In the genomic region with DNA sequence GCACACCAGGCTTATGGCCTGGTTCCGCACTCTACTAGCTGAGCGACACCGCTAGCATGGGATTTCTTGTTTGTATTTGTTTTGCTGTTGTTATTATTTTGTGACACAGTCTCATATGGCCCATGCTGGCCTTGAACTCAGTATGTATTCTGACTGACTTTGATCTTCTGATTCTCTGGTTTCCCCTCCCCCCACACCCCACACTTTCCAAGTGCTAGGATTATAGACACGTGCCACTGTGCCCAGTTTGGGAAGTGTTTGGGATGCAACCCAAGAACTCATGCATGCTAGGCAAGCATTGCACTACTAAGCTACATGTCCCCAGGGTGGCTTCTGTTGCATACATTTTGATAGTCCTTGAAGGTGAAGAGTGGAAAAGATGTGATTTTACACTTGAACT, we compare ENCODE assay signal across 8 mouse cellular contexts. TPM values are rescaled to one million over a fixed set of nuclear protein-coding genes. Genes with fewer than 3 reads are reported as not detected.
DNase-seq lines count a peak whose midpoint lies in the region; ATAC-seq lines count a peak whose summit lies in the region.

No protein-coding gene starts in this region.

- H3K27ac ChIP-seq in heart, embryonic 12.5 days (ENCODE audit: poor library complexity, severe bottlenecking), result 0 out of 2 replicates have a peak overlapping the region, but pooled peaks have one; percentile 93
- no peak overlapping the region for H3K27ac ChIP-seq in liver, embryonic 12.5 days

- H3K9me3 ChIP-seq in heart, embryonic 12.5 days (replicated peaks), result no peaks in the 10 kb centered on the region
- H3K9me3 ChIP-seq in liver, embryonic 12.5 days (replicated peaks), result no peaks in the 10 kb centered on the region

- H3K4me2 ChIP-seq in heart, embryonic 12.5 days, result peak overlapping the region; percentile 78
- peak overlapping the region; percentile 97 for H3K4me2 ChIP-seq in liver, embryonic 12.5 days

- peaks cover 25% of the 10 kb centered on the region for H3K36me3 ChIP-seq in heart, embryonic 12.5 days
- no peaks in the 10 kb centered on the region for H3K36me3 ChIP-seq in liver, embryonic 12.5 days

- DNase-seq in kidney, adult 18-20 months, result peak; percentile 13
- DNase-seq in kidney, postnatal 25 days, result no peak
- DNase-seq in ZHBTc4 (ENCODE audit: low read depth, low spot score), result peak; percentile 22
- DNase-seq in thymus, postnatal 4 days, result no peak
- no peak for DNase-seq in layer of hippocampus, postnatal 25 days (ENCODE audit: extremely low spot score in 1 of 2, low spot score in 1 of 2)
- DNase-seq in spleen, postnatal 4 days (ENCODE audit: low spot score in 2 of 2), result no peak

- WGBS in heart, embryonic 12.5 days, result 65% methylated on average over 4 of the region's 4 CpGs
- WGBS in liver, embryonic 12.5 days (ENCODE audit: insufficient replicate concordance), result 78% methylated on average over 4 of the region's 4 CpGs

- peaks cover 12% of the 10 kb centered on the region for H3K4me1 ChIP-seq in heart, embryonic 12.5 days (replicated peaks)
- H3K4me1 ChIP-seq in liver, embryonic 12.5 days, result peaks cover 30% of the 10 kb centered on the region

- no peaks in the 10 kb centered on the region for H3K27me3 ChIP-seq in heart, embryonic 12.5 days (replicated peaks)
- no peaks in the 10 kb centered on the region for H3K27me3 ChIP-seq in liver, embryonic 12.5 days (replicated peaks)

- ATAC-seq in heart, embryonic 12.5 days (ENCODE audit: insufficient number of reproducible peaks, low FRiP score), result no peak
- ATAC-seq in liver, embryonic 12.5 days, result no peak

- H3K4me3 ChIP-seq in heart, embryonic 12.5 days, result peak overlapping the region; percentile 91
- H3K4me3 ChIP-seq in liver, embryonic 12.5 days, result peak overlapping the region; percentile 77; the same call in 1 of the 2 replicates

- H3K9ac ChIP-seq in heart, embryonic 12.5 days, result peak overlapping the region; percentile 97
- no peak overlapping the region for H3K9ac ChIP-seq in liver, embryonic 12.5 days

RNA-seq across cellular contexts. Expression of a gene that starts 1.4 kb away (rescaled TPM):
- 60.1 and 65.4 TPM in 2 replicates for polyA plus RNA-seq in heart, embryonic 12.5 days (2016; fragmentation: Nextera tagmentation; extraction: Ambion mirVana)
- polyA plus RNA-seq in liver, embryonic 12.5 days (2016; fragmentation: Nextera tagmentation; extraction: Ambion mirVana), result 20.7 and 22.0 TPM in 2 replicates
- total RNA-seq in layer of hippocampus, postnatal 25 days (2021), result 10 to 100 TPM; 28.2 to 32.4 TPM

Comparison
In these comparisons a context has a peak if more than half of its experiments do, and no peak if none do; other contexts are left out.
1. DNase-seq: peak in kidney, adult 18-20 months (single experiment) and ZHBTc4 (single experiment); none in kidney, postnatal 25 days (0 of 2), thymus, postnatal 4 days (single experiment), layer of hippocampus, postnatal 25 days (0 of 2) and spleen, postnatal 4 days (0 of 2).